Mouse (Mus musculus) CD4-positive, CD25-positive, alpha-beta regulatory T cell, adult 9 weeks (primary cell): ENCODE results near the gene Tmprss13. TPM values are rescaled to one million over a fixed set of nuclear protein-coding genes. Genes with fewer than 3 reads are reported as not detected.

ENCODE experiments used
- polyA plus RNA-seq: library from polyadenylated mRNA; unstranded; fragments of 100-300 nt; shearing (Covaris generic); gene quantifications from one replicate; pipeline ENCODE4 v1.2.1, GENCODE M21; 2017

Tmprss13 gene
- 0.68 TPM for polyA plus RNA-seq

GRCm38 (mm10) chr9:45318855-45319254 lies at the start of gene Tmprss13:
Tmprss13 (plus strand) TSS chr9:45319100.

GRCm38 (mm10) chr9:45370117-45370561 lies 51.2 kb downstream of the Tmprss13 start, which contains the start of gene Fxyd6:
Fxyd6 (plus strand) TSS chr9:45370185.

Other genes starting within 250 kb of the Tmprss13 start
- gene Jaml, start 239.9 kb upstream of the Tmprss13 start, polyA plus RNA-seq = 20.0 TPM
- 0.07 TPM for gene Scn2b, start 201.3 kb upstream of the Tmprss13 start, polyA plus RNA-seq
- gene Scn4b, start 180.7 kb upstream of the Tmprss13 start, polyA plus RNA-seq = not detected
- gene BC049352, start 137.1 kb upstream of the Tmprss13 start, polyA plus RNA-seq = 1.2 TPM
- not detected for gene Tmprss4, start 115.0 kb upstream of the Tmprss13 start, polyA plus RNA-seq
- gene Il10ra, start 50.0 kb upstream of the Tmprss13 start, polyA plus RNA-seq = 89.2 TPM
- gene Fxyd6, start 51.1 kb downstream of the Tmprss13 start, polyA plus RNA-seq = not detected
- not detected for gene Fxyd2, start 80.6 kb downstream of the Tmprss13 start, polyA plus RNA-seq
- gene Dscaml1, start 107.5 kb downstream of the Tmprss13 start, polyA plus RNA-seq = not detected